In the genomic region with DNA sequence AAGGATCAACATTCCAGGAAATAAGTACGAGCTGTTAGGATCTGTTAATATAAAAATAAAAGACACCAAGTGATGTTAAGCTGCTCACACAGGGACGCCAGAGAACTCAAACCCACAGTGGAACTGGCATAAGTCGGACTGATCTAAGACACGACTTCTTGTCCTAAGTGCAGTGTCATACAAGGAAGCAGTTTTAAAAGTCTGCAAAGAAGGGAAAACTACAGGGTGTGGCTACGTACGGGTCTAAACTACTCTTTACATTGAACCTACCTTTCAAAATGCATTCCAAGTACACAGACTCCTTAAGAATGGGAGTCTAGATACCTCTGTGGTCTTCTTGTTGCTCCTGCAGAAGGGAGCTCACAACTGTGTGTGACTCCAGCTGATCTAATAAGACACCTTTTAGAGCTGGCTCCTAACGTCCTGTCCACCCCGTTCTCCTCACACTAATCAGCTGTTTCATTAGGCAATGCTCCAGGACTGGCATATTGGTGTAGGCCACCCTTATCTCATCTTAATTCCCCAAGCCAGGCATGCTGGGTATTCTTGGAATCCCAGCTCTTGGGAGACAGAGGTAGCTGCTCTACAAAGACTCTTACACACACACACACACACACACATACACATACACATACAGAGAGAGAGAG, we compare ENCODE assay signal across 11 mouse cellular contexts.
"Had no signal": no experiment of that assay in that cellular context is flagged by ENCODE, and none has a peak within 500 bp of the region (broad histone marks: within the 10 kb centered on the region; RNA-seq: fewer than 3 reads in every experiment).

No protein-coding gene starts in this region.

- H3K9ac ChIP-seq: kidney, embryonic 15.5 days; limb, embryonic 15.5 days; liver, embryonic 12.5 days; midbrain, embryonic 15.5 days; neural tube, embryonic 12.5 days had no signal

- H3K4me1 ChIP-seq: kidney, embryonic 15.5 days; limb, embryonic 15.5 days; liver, embryonic 12.5 days; midbrain, embryonic 15.5 days; neural tube, embryonic 12.5 days had no signal

- H3K4me3 ChIP-seq: kidney, embryonic 15.5 days; limb, embryonic 15.5 days; liver, embryonic 12.5 days; midbrain, embryonic 15.5 days; neural tube, embryonic 12.5 days had no signal

- DNase-seq: kidney, adult 2 months; kidney, postnatal 25 days; layer of hippocampus, adult 9-11 months; layer of hippocampus, postnatal 36 days; right cerebral cortex, postnatal 14 days had no signal

- H3K27ac ChIP-seq: kidney, embryonic 15.5 days; limb, embryonic 15.5 days; liver, embryonic 12.5 days; midbrain, embryonic 15.5 days; neural tube, embryonic 12.5 days had no signal

- H3K36me3 ChIP-seq: liver, embryonic 12.5 days; midbrain, embryonic 15.5 days; neural tube, embryonic 12.5 days had no signal

- H3K9me3 ChIP-seq: kidney, embryonic 15.5 days; limb, embryonic 15.5 days; liver, embryonic 12.5 days; midbrain, embryonic 15.5 days; neural tube, embryonic 12.5 days had no signal

- ATAC-seq: liver, embryonic 12.5 days; midbrain, embryonic 15.5 days had no signal

- H3K4me2 ChIP-seq: kidney, embryonic 15.5 days; limb, embryonic 15.5 days; liver, embryonic 12.5 days; midbrain, embryonic 11.5 days; midbrain, embryonic 15.5 days; neural tube, embryonic 12.5 days had no signal

- H3K27me3 ChIP-seq: kidney, embryonic 15.5 days; limb, embryonic 15.5 days; liver, embryonic 12.5 days; midbrain, embryonic 15.5 days; neural tube, embryonic 12.5 days had no signal
